Mouse (Mus musculus) olfactory bulb, adult 2 months (tissue): ENCODE measurements around the gene Ubxn6.

Source experiments
- CTCF ChIP-seq: fragments of 200-500 bp; IDR thresholded peaks from 2 replicates; pipeline ENCODE4 v1.5.1; 2012; ENCODE audit warnings: low read depth, mild to moderate bottlenecking, low read length, moderate library complexity; ENCODE audit not compliant: insufficient read depth
- POLR2A ChIP-seq: fragments of 200-500 bp; IDR thresholded peaks from 2 replicates; pipeline ENCODE4 v1.6.1; 2012; ENCODE audit warnings: mild to moderate bottlenecking, low read depth, low read length, moderate library complexity; ENCODE audit not compliant: insufficient read depth

DNA sequence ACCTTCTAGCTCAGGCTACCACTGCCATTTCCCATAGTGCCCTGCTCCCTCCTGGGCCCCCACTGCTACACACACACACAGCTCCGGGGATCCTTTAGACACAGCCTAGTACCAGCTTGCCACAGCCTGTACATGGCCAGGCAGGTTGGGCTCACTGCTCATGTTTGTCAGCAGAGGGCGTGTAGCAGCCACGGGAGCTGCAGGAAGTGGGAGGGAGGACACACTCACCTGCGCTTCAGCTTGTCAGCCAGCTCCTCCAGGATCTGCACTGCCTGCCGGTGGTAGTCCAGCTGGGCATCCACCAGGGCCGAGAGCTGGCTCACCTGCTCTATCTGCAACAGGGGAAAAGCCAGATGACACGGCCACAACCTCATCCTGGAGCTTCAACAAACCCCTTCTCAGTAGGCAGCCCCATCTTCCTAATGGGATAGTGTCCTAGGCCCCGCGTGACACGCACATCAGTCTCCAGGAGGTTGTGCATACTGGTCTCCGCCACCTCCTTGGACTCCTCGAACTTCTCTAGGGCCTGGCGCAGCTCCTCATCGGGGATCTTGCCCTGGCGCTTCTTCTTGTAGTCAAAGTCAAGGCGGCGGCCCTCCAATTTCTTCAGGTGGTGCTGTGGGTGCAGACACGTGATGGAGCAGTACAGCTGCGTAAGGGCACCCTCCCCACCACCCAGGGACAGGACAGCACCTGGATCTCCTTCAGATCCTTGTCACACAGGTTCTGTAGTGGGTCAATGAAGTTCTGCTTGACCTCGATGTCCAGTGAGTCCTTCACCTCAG, 56.3 kb downstream of the Ubxn6 start:
- TF ChIP-seq POLR2A (no peak), CTCF (no peak)
